Mouse (Mus musculus) forebrain, embryonic 13.5 days (tissue): Measurements from ENCODE around the gene Large1. TPM values are rescaled to one million over a fixed set of nuclear protein-coding genes. Genes with fewer than 3 reads are reported as not detected.
A peak's percentile ranks its signal among the peaks of the same experiment; 100 is the strongest.
"Not testable (repeated sequence)": the region's sequence is repeated elsewhere in the genome, so short reads cannot be mapped to it uniquely, and the experiment has no call there.

Source experiments
- ATAC-seq: fragments of 200-750 bp; cut with Nextera tagmentation; 2 replicates; pipeline ENCODE4 v1.8.0; 2017
- H3K27ac ChIP-seq: fragments of 300-500 bp; sonication (generic); 2 replicates; pipeline ENCODE4 v1.5.1; 2015; ENCODE audit warnings: inconsistent platforms, mild to moderate bottlenecking, moderate library complexity
- H3K27me3 ChIP-seq: fragments of 300-500 bp; sonication (generic); 2 replicates; pipeline ENCODE4 v1.6.1; 2015; ENCODE audit warnings: mild to moderate bottlenecking, inconsistent platforms
- H3K36me3 ChIP-seq: fragments of 300-500 bp; sonication (generic); 2 replicates; pipeline ENCODE4 v1.6.1; 2015; ENCODE audit warnings: mild to moderate bottlenecking, inconsistent platforms; ENCODE audit not compliant: poor library complexity, severe bottlenecking
- H3K4me1 ChIP-seq: fragments of 300-500 bp; sonication (generic); 2 replicates; pipeline ENCODE4 v1.6.1; 2015; ENCODE audit warnings: inconsistent platforms
- H3K4me2 ChIP-seq: fragments of 300-500 bp; sonication (generic); 2 replicates; pipeline ENCODE4 v1.6.1; 2015; ENCODE audit warnings: inconsistent platforms, mild to moderate bottlenecking, moderate library complexity
- H3K4me3 ChIP-seq: fragments of 300-500 bp; sonication (generic); 2 replicates; pipeline ENCODE4 v1.5.1; 2015; ENCODE audit warnings: mild to moderate bottlenecking, inconsistent platforms
- H3K9ac ChIP-seq: fragments of 300-500 bp; sonication (generic); 2 replicates; pipeline ENCODE4 v1.6.1; 2015; ENCODE audit warnings: mild to moderate bottlenecking, inconsistent platforms
- H3K9me3 ChIP-seq: fragments of 300-500 bp; sonication (generic); replicated peaks from 2 replicates; pipeline ENCODE4 v1.6.1; 2016; ENCODE audit warnings: inconsistent platforms
- WGBS: fragments of 180-500 bp; shearing (Covaris S2); methylation state at CpG from one replicate; pipeline ENCODE4 v1.1.7; 2015; 5-methylcytosine and 5-hydroxymethylcytosine counted together
- polyA plus RNA-seq: library from polyadenylated mRNA; unstranded; fragments of >200 nt; fragmentation: Nextera tagmentation; extraction: Ambion mirVana; gene quantifications from 2 replicates; pipeline ENCODE4 v1.2.1, GENCODE M21; 2015

Gene Large1
- polyA plus RNA-seq, 1 experiment from 2014 or later = 10.5 TPM

DNA sequence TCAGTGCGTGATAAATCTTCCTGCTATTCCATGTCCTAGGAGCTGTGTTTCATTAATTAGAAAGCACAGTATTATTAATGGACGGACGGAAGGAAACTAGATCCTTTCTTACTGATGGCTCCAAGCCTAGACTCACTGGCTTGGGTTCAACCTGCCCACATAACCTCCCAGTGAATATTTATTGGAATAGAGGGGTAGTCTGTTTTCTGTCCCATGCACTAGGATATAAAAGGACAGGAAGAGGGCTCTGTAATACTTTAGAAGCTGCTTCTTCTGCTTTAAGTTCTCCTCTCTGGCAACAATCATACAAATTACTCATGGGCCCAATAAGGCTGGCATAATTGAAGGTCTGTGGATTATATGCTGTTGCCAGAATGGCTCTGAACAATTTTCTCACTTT, 398.3 kb downstream of the Large1 start:
- no peak overlapping the region for H3K9ac ChIP-seq
- ATAC-seq = no peak
- peaks cover 9% of the 10 kb centered on the region for H3K4me1 ChIP-seq
- H3K4me3 ChIP-seq = no peak overlapping the region
- no peaks in the 10 kb centered on the region for H3K27me3 ChIP-seq
- no peaks in the 10 kb centered on the region for H3K9me3 ChIP-seq
- 71% methylated on average over 3 of the region's 3 CpGs for WGBS
- no peak overlapping the region for H3K27ac ChIP-seq
- no peaks in the 10 kb centered on the region for H3K36me3 ChIP-seq
- no peak overlapping the region for H3K4me2 ChIP-seq

GRCm38 (mm10) chr8:72941393-72941792, 411.9 kb downstream of the Large1 start:
- not testable (repeated sequence) for H3K4me2 ChIP-seq, ATAC-seq, H3K27ac ChIP-seq, H3K9ac ChIP-seq, H3K27me3 ChIP-seq, H3K9me3 ChIP-seq, H3K4me3 ChIP-seq, H3K4me1 ChIP-seq, H3K36me3 ChIP-seq
- WGBS = 67% methylated on average over 8 of the region's 8 CpGs

GRCm38 (mm10) chr8:72919182-72919902, 434.0 kb downstream of the Large1 start:
- Histone ChIP-seq H3K4me2 (no peak overlapping the region), H3K27me3 (no peaks in the 10 kb centered on the region), H3K4me3 (no peak overlapping the region), H3K27ac (no peak overlapping the region), H3K9me3 (no peaks in the 10 kb centered on the region), H3K4me1 (peaks cover 8% of the 10 kb centered on the region), H3K9ac (no peak overlapping the region), H3K36me3 (no peaks in the 10 kb centered on the region)
- 61% methylated on average over 2 of the region's 2 CpGs for WGBS
- ATAC-seq = peak; percentile 79

- Histone ChIP-seq H3K27me3 (no peaks in the 10 kb centered on the region), H3K4me2 (no peak overlapping the region), H3K4me1 (no peaks in the 10 kb centered on the region), H3K9me3 (no peaks in the 10 kb centered on the region), H3K9ac (no peak overlapping the region), H3K27ac (no peak overlapping the region), H3K36me3 (no peaks in the 10 kb centered on the region), H3K4me3 (no peak overlapping the region)
- 90% methylated on average over 4 of the region's 4 CpGs for WGBS
- no peak for ATAC-seq
These were observed 447.8 kb downstream of the Large1 start for GRCm38 (mm10) chr8:72905491-72905890.

- Histone ChIP-seq H3K27ac (no peak overlapping the region), H3K4me1 (no peaks in the 10 kb centered on the region), H3K27me3 (no peaks in the 10 kb centered on the region), H3K9me3 (no peaks in the 10 kb centered on the region), H3K36me3 (no peaks in the 10 kb centered on the region), H3K4me2 (no peak overlapping the region), H3K4me3 (no peak overlapping the region), H3K9ac (no peak overlapping the region)
- 78% methylated on average over 6 of the region's 6 CpGs for WGBS
- no peak for ATAC-seq
These were observed 451.7 kb downstream of the Large1 start for GRCm38 (mm10) chr8:72901591-72901990.

DNA sequence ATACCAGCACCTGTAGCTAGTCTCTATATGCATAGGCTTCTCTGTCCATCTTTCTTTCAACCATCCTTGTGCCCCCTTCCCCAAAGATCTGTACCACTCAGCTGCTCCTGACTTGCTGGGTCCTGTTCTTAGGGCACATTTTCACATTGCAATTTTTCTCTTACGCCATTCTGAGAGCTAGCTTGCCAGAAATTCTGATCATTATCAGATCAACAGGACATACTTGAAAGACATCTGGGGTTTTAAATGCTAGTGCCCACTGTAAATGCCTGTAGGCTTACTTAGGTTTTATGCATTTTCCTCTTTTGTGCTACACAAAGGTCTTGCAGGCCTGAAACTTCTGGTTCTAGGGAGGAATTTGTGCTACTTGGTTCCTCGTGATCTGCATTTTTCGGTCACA, 454.0 kb downstream of the Large1 start:
- H3K27ac ChIP-seq = no peak overlapping the region
- 98% methylated on average over 3 of the region's 3 CpGs for WGBS
- no peak for ATAC-seq

DNA sequence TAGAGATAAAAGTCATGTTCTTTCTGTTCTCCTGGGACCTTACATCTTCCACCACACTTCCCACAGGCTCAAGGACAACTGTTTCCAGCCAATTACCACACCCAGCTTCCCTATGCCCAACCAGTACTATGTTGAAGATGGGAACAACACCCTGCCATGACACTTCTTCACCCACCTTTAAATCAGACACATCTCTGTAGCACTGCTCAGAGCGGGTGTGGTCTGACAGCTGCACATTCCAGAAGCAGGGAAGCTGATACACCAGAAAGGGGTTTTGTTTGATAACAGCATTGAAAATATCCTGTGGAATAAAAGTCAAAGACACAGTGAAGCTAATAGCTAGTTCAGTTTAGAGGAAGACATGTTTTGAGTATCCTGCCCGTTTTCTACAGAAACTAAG, 470.3 kb downstream of the Large1 start:
- no peak overlapping the region for H3K4me2 ChIP-seq
- H3K9me3 ChIP-seq = no peaks in the 10 kb centered on the region
- ATAC-seq = no peak
- H3K27me3 ChIP-seq = no peaks in the 10 kb centered on the region
- H3K4me3 ChIP-seq = no peak overlapping the region
- WGBS = 99% methylated on average over 2 of the region's 2 CpGs
- H3K4me1 ChIP-seq = no peaks in the 10 kb centered on the region
- H3K36me3 ChIP-seq = peaks cover 22% of the 10 kb centered on the region
- H3K9ac ChIP-seq = no peak overlapping the region
- no peak overlapping the region for H3K27ac ChIP-seq

More for the DNA sequence above, 454.0 kb downstream of the Large1 start:
- Histone ChIP-seq H3K36me3 (no peaks in the 10 kb centered on the region), H3K9ac (no peak overlapping the region), H3K4me1 (no peaks in the 10 kb centered on the region), H3K9me3 (no peaks in the 10 kb centered on the region), H3K4me3 (no peak overlapping the region), H3K4me2 (no peak overlapping the region), H3K27me3 (no peaks in the 10 kb centered on the region)

DNA sequence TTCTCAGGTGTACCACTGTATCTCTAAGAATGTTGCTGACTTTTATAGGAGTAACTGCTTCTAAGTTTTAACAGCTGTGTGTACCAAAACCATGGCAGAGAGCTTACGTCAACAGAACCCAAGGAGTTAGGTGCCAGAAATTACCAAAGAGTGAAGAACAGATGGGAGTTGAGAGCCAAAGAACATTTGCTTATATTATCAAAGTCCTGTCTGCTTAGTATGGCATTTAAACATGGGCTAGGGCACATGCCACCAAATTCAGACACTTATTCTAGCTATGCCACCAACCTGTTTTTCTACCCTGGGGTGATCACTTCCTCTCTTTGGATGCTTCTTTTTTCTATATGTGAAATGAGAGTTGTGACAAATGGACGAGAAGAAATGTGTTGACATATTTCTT, 479.9 kb downstream of the Large1 start:
- H3K9ac ChIP-seq = no peak overlapping the region

GRCm38 (mm10) chr8:72846881-72847280, 506.5 kb downstream of the Large1 start:
- H3K4me3 ChIP-seq = no peak overlapping the region
- H3K4me1 ChIP-seq = no peaks in the 10 kb centered on the region
- H3K27ac ChIP-seq = no peak overlapping the region
- ATAC-seq = no peak
- H3K9ac ChIP-seq = no peak overlapping the region
- peaks cover 14% of the 10 kb centered on the region for H3K36me3 ChIP-seq
- H3K27me3 ChIP-seq = no peaks in the 10 kb centered on the region
- H3K9me3 ChIP-seq = no peaks in the 10 kb centered on the region
- no peak overlapping the region for H3K4me2 ChIP-seq

More for the DNA sequence above, 479.9 kb downstream of the Large1 start:
- Histone ChIP-seq H3K4me1 (no peaks in the 10 kb centered on the region), H3K9me3 (no peaks in the 10 kb centered on the region), H3K27ac (no peak overlapping the region), H3K4me3 (no peak overlapping the region), H3K36me3 (no peaks in the 10 kb centered on the region), H3K27me3 (no peaks in the 10 kb centered on the region), H3K4me2 (no peak overlapping the region)
- ATAC-seq = no peak
- WGBS = 84% methylated on average over 2 of the region's 2 CpGs

DNA sequence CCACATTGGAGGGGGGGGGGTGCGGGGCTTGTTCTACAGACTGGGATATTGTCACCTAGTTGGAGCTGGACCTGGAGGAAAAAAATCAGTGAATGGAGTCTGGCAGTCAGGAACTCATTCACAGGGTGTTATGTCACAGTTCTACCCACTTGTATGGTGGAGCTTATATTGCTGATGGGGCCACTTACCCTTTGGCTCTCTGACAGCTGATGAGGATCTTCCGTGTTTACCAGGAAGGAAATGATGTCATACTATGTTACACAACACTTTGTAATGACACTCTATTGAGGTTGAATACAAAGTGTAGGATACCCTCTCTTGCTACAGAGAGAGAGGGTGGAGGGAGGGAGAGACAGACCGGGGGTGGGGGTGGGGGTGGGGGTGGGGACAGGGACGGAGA, 517.5 kb downstream of the Large1 start:
- Histone ChIP-seq H3K4me2 (no peak overlapping the region), H3K36me3 (peaks cover 17% of the 10 kb centered on the region), H3K27me3 (no peaks in the 10 kb centered on the region), H3K27ac (no peak overlapping the region), H3K4me3 (no peak overlapping the region), H3K4me1 (no peaks in the 10 kb centered on the region), H3K9me3 (no peaks in the 10 kb centered on the region), H3K9ac (no peak overlapping the region)
- 84% methylated on average over 4 of the region's 4 CpGs for WGBS
- 0 out of 2 replicates have a peak, but pooled peaks have one; percentile 3 for ATAC-seq

DNA sequence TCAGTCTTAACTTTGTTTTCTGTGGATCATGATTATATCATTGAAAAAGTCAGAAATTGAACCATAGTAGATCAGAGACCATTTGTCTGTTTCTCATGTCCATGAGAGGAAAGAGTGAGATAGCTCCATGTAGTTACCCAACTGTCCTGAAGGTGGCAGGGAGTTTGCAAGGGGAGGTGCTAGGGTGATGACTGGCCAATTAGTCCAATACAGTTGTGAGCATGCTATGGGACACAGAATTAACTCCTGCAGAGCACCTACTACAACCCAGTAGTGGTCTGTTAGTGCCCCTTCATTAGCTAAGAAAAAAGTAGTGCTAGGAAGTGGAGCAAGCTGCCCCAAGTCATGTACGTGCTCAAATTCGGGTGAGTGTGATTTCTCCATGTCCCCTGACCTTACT, 520.2 kb downstream of the Large1 start:
- 46% methylated on average over 2 of the region's 2 CpGs for whole genome bisulfite sequencing
- Histone ChIP-seq H3K4me2 (no peak overlapping the region), H3K36me3 (peaks cover 17% of the 10 kb centered on the region), H3K4me1 (no peaks in the 10 kb centered on the region), H3K9ac (no peak overlapping the region), H3K4me3 (no peak overlapping the region), H3K27ac (no peak overlapping the region), H3K27me3 (no peaks in the 10 kb centered on the region), H3K9me3 (no peaks in the 10 kb centered on the region)
- ATAC-seq = peak; percentile 19; the same call in 1 of the 2 replicates

DNA sequence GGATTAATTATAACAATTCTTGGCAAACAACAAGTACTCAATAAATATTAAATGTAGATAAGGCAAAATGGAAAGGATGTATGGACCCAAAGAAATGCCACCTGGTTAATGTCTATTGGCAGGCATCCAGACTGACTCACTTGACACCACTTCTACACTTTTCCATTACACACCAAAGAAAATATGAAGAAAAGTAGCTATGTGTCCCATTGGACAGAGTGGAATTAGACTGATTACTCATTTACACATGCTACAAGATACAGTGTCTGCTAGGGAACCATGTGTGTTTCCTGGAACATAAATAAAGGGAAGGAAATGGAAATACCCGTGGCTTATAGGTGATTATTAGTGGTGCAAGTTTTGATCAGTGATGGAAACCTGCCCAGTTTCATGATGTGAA, 521.0 kb downstream of the Large1 start:
- 87% methylated on average over 1 of the region's 1 CpGs for WGBS
- no peak overlapping the region for H3K4me2 ChIP-seq
- no peaks in the 10 kb centered on the region for H3K9me3 ChIP-seq
- no peak overlapping the region for H3K27ac ChIP-seq
- H3K9ac ChIP-seq = no peak overlapping the region
- no peak overlapping the region for H3K4me3 ChIP-seq
- H3K27me3 ChIP-seq = no peaks in the 10 kb centered on the region
- no peak for ATAC-seq
- no peaks in the 10 kb centered on the region for H3K4me1 ChIP-seq
- H3K36me3 ChIP-seq = peaks cover 13% of the 10 kb centered on the region
